Mouse (Mus musculus) liver, adult 2 months (tissue): ENCODE measurements around the gene C2cd4a.

Source experiments
- CTCF ChIP-seq: fragments of 200-500 bp; IDR thresholded peaks from 2 replicates; pipeline ENCODE4 v1.5.1; 2011; ENCODE audit warnings: low read depth, low read length, control low read depth
- POLR2A ChIP-seq: fragments of 200-500 bp; IDR thresholded peaks from 2 replicates; pipeline ENCODE4 v1.6.1; 2011; ENCODE audit warnings: low read length, control low read depth; ENCODE audit not compliant: insufficient read depth; ENCODE audit errors: extremely low read depth

DNA sequence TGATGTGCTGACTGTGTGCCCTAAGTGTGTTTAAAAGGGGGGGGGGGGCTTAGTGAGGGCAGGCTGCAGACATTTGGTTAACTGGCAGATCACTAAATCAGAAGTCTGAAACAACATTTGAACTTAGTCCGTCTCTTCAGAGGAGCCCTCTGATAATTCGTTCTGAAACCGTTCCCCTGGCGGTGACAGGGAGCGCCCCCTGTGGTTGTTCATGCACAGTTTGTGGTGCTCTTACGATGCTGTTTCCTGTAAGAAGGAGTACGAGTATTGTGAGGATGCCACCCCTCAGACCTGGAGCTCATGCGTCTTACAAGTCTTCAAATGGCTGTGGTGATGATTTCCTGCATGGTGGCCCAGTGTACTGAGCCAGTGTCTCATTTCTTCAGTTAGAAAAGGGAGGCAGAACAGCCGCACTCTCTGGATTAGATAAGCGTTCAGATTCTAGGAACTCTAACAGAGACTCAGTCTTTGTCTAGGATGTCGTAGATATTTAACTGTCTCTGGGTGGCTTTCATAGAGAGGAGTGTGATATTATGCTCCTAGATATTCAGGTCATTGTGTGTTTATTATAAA, 46.2 kb upstream of the C2cd4a start:
- TF ChIP-seq CTCF (no peak), POLR2A (no peak)
